Mouse (Mus musculus): ENCODE results near the gene Sdhb.

Sdhb gene

GRCm38 (mm10) chr4:141017657-141018436, 56.8 kb downstream of the Sdhb start:
- no peak for DNase-seq

GRCm38 (mm10) chr4:141020220-141020619, 59.2 kb downstream of the Sdhb start:
- DNase-seq = no peak

- no peak for DNase-seq
Observed at GRCm38 (mm10) chr4:141020811-141021613, 60.0 kb downstream of the Sdhb start.

- no peak for DNase-seq
Observed at GRCm38 (mm10) chr4:141021614-141021929, 60.6 kb downstream of the Sdhb start.

- no peak for DNase-seq
Observed at GRCm38 (mm10) chr4:141024052-141024451, 63.0 kb downstream of the Sdhb start.

GRCm38 (mm10) chr4:141024992-141025391, 64.0 kb downstream of the Sdhb start:
- no peak for DNase-seq
